ENCODE assay signal across 13 mouse cellular contexts in genomic region chr12:99904537-99904936, GRCm38 (mm10). TPM values are rescaled to one million over a fixed set of nuclear protein-coding genes. Genes with fewer than 3 reads are reported as not detected.
"Had no signal": no experiment of that assay in that cellular context is flagged by ENCODE, and none has a peak within 500 bp of the region (broad histone marks: within the 10 kb centered on the region; RNA-seq: fewer than 3 reads in every experiment).

No protein-coding gene starts in this region.

- DNase-seq: gastrocnemius, adult 2 months; gastrocnemius, postnatal 10 days; gastrocnemius, postnatal 25 days; heart, adult 18-20 months; heart, postnatal 10 days; heart, postnatal 4 days; kidney, adult 18-20 months; kidney, adult 8-10 months; kidney, postnatal 10 days; kidney, postnatal 25 days; kidney, postnatal 4 days; liver; liver, embryonic 13.5 days had no signal

RNA-seq across cellular contexts. Expression of gene Efcab11, which starts 20.3 kb away (rescaled TPM):
- total RNA-seq: gastrocnemius, adult 2 months; gastrocnemius, postnatal 25 days; heart, adult 18-20 months had no signal
